18 mouse cellular contexts compared by ENCODE assay signal in the genomic region with DNA sequence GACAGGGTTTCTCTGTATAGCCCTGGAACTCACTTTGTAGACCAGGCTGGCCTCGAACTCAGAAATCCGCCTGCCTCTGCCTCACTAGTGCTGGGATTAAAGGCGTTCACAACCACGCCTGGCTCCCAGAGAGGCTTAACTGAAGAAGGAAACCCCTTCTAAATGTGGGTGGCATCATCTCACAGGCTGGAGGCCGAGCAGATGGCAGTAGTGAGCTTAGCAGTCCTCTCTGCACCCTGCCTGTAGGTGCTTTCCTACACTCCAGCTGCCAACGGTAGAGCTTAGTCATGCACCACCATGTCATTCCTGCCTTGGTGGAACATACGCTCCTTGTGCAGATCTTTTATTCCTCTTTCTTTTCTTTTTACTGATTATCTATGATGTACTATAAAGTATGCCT. TPM values are rescaled to one million over a fixed set of nuclear protein-coding genes. Genes with fewer than 3 reads are reported as not detected.
DNase-seq lines count a peak whose midpoint lies in the region.
"Had no signal": no experiment of that assay in that cellular context is flagged by ENCODE, and none has a peak within 500 bp of the region (broad histone marks: within the 10 kb centered on the region; RNA-seq: fewer than 3 reads in every experiment).

No protein-coding gene starts in this region.

- peak; percentile 23 for DNase-seq in layer of hippocampus, adult 9-11 months
- no peak for DNase-seq in layer of hippocampus, postnatal 25 days (ENCODE audit: extremely low spot score in 1 of 2, low spot score in 1 of 2)
- DNase-seq in right cerebral cortex, adult 18-20 months: peak; percentile 46
- DNase-seq in right cerebral cortex, postnatal 10 days (ENCODE audit: low spot score in 2 of 2): no peak
- peak; percentile 73 for DNase-seq in brain, adult 2 months (ENCODE audit: low read depth, low spot score)
- DNase-seq in right cerebral cortex, postnatal 36 days (ENCODE audit: low spot score in 2 of 2): peak; percentile 8 to 10
- no peak for DNase-seq in gastrocnemius, postnatal 10 days
- DNase-seq: adrenal gland, adult 2 months; adrenal gland, postnatal 14 days; cerebellum, adult 11-12 months; cerebellum, adult 8-10 months; cerebellum, postnatal 10 days; cerebellum, postnatal 36 days; embryo, embryonic 11 days; gastrocnemius, postnatal 36 days; heart, adult 18-20 months; heart, postnatal 10 days; heart, postnatal 36 days had no signal

RNA-seq across cellular contexts. Expression of gene Frmd4a, which starts 28.6 kb away (rescaled TPM):
- total RNA-seq in layer of hippocampus, postnatal 25 days (2021): 10 to 100 TPM; 64.6 to 86.7 TPM
- 10 to 100 TPM; 22.1 to 28.3 TPM for total RNA-seq in gastrocnemius, postnatal 10 days (2021)

Comparison
In these comparisons a context has a peak if more than half of its experiments do, and no peak if none do; other contexts are left out.
1. DNase-seq: peak in layer of hippocampus, adult 9-11 months (single experiment), right cerebral cortex, adult 18-20 months (single experiment), brain, adult 2 months (single experiment) and right cerebral cortex, postnatal 36 days (2 of 2); none in layer of hippocampus, postnatal 25 days (0 of 2), right cerebral cortex, postnatal 10 days (0 of 2) and gastrocnemius, postnatal 10 days (single experiment).